ENCODE assay signal across 25 mouse cellular contexts in genomic region chr8:78659617-78660187, GRCm38 (mm10).
"Had no signal": no experiment of that assay in that cellular context is flagged by ENCODE, and none has a peak within 500 bp of the region (broad histone marks: within the 10 kb centered on the region; RNA-seq: fewer than 3 reads in every experiment).

No protein-coding gene starts in this region.

- H3K36me3 ChIP-seq: heart, embryonic 10.5 days; hindbrain, embryonic 13.5 days; hindbrain, embryonic 15.5 days; kidney, embryonic 15.5 days; limb, embryonic 13.5 days; liver, embryonic 12.5 days had no signal

- ATAC-seq: forebrain, postnatal 0 days; hindbrain, postnatal 0 days; liver, embryonic 12.5 days had no signal

- H3K4me2 ChIP-seq: heart, embryonic 12.5 days; hindbrain, embryonic 13.5 days; hindbrain, embryonic 15.5 days; kidney, embryonic 15.5 days; limb, embryonic 13.5 days; limb, embryonic 15.5 days; liver, embryonic 12.5 days had no signal

- H3K27me3 ChIP-seq: heart, embryonic 12.5 days; hindbrain, embryonic 13.5 days; hindbrain, embryonic 15.5 days; kidney, embryonic 15.5 days; limb, embryonic 13.5 days; limb, embryonic 15.5 days; liver, embryonic 12.5 days had no signal

- H3K9me3 ChIP-seq: heart, embryonic 10.5 days; heart, embryonic 12.5 days; hindbrain, embryonic 13.5 days; hindbrain, embryonic 15.5 days; kidney, embryonic 15.5 days; limb, embryonic 13.5 days; limb, embryonic 15.5 days; liver, embryonic 12.5 days had no signal

- DNase-seq: forebrain, postnatal 0 days; gastrocnemius, adult 2 months; gastrocnemius, postnatal 14 days; gastrocnemius, postnatal 36 days; heart, adult 18-20 months; heart, postnatal 10 days; heart, postnatal 36 days; kidney, adult 2 months; kidney, adult 9 months; kidney, postnatal 14 days; kidney, postnatal 36 days; layer of hippocampus, adult 9-11 months; layer of hippocampus, postnatal 36 days; left cerebral cortex, postnatal 4 days had no signal

- H3K4me3 ChIP-seq: gastrocnemius, adult 2 months; heart, embryonic 10.5 days; heart, embryonic 12.5 days; hindbrain, embryonic 13.5 days; hindbrain, embryonic 15.5 days; kidney, embryonic 15.5 days; limb, embryonic 13.5 days; limb, embryonic 15.5 days; liver, embryonic 12.5 days had no signal

- H3K27ac ChIP-seq: gastrocnemius, adult 2 months; heart, embryonic 10.5 days; hindbrain, embryonic 13.5 days; hindbrain, embryonic 15.5 days; hindbrain, postnatal 0 days; kidney, embryonic 15.5 days; kidney, postnatal 0 days; limb, embryonic 13.5 days; limb, embryonic 15.5 days; liver, embryonic 12.5 days; liver, embryonic 14.5 days had no signal

- H3K4me1 ChIP-seq: liver, embryonic 12.5 days had no signal

- H3K9ac ChIP-seq: forebrain, postnatal 0 days; heart, embryonic 12.5 days; hindbrain, embryonic 13.5 days; hindbrain, embryonic 15.5 days; kidney, embryonic 15.5 days; limb, embryonic 13.5 days; limb, embryonic 15.5 days; liver, embryonic 12.5 days; liver, embryonic 14.5 days had no signal
